Mouse (Mus musculus) liver, postnatal 0 days (tissue): ENCODE measurements at regions not wholly inside any gene's neighbourhood (a gene's known extent, or its start where the extent isn't known, plus 50 kb on each side); places are given as distances from the start of the nearest gene placed in this dataset.

ENCODE experiments used
- CTCF ChIP-seq: sonication (generic); IDR thresholded peaks from 2 replicates; pipeline ENCODE4 v1.5.1; 2016; ENCODE audit warnings: antibody characterized with exemption, low read depth
- EP300 ChIP-seq: IDR thresholded peaks from 2 replicates; pipeline ENCODE4 v1.6.1; 2016; ENCODE audit warnings: antibody characterized with exemption, low read depth, mild to moderate bottlenecking

- no peak for TF ChIP-seq CTCF
- no peak for TF ChIP-seq EP300
Observed at GRCm38 (mm10) chr9:69686766-69687165, 74.0 kb downstream of the Foxb1 start.
